Mouse (Mus musculus): ENCODE results near the gene Tbc1d9b.

DNA sequence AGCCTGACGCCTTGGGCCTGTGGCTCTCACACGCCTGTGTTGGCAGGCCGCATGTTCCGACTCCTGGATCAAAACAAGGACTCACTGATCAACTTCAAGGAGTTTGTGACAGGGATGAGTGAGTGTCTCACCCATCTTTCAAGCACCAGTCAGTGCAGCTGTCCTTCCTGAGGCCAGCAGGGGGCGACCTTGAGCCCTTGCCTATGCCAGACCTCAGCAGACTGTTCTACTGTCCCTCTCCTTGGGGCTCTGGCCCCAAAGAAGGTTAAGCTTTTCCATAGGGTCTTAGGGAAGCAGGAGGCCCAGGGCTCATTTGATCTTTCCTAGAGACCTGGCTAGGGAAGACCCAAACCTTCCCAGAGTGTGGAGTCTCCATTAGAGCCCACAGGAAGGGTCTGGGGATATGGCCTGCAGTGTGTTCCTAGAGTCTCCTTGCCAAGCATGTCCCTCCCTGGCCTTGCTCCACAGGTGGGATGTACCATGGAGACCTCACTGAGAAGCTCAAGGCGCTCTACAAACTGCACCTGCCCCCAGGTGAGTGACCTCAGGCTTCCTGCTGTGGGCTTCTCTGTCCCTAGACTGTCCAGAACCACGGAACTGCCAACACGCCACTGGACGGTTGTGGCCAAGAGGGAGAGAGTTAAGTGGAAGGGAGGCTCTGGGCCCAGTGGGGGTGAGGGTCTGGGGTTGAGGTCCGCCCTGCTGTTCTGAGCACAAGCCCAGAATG, 30.5 kb downstream of the Tbc1d9b start:
- TF ChIP-seq CTCF (IDR thresholded peaks at IDR 0.05; ENCODE audit: borderline replicate concordance, control insufficient read depth, extremely low read depth, insufficient read depth, low read length, poor library complexity) (peak; percentile 88), POLR2A (IDR thresholded peaks at IDR 0.05; ENCODE audit: control insufficient read depth, extremely low read depth, insufficient read depth, low read length, poor library complexity) (no peak)
